Mouse (Mus musculus): Measurements from ENCODE around the gene Serpini2. TPM values are rescaled to one million over a fixed set of nuclear protein-coding genes. Genes with fewer than 3 reads are reported as not detected.

Serpini2 gene
- polyA plus RNA-seq, 1 experiment, result not detected

DNA sequence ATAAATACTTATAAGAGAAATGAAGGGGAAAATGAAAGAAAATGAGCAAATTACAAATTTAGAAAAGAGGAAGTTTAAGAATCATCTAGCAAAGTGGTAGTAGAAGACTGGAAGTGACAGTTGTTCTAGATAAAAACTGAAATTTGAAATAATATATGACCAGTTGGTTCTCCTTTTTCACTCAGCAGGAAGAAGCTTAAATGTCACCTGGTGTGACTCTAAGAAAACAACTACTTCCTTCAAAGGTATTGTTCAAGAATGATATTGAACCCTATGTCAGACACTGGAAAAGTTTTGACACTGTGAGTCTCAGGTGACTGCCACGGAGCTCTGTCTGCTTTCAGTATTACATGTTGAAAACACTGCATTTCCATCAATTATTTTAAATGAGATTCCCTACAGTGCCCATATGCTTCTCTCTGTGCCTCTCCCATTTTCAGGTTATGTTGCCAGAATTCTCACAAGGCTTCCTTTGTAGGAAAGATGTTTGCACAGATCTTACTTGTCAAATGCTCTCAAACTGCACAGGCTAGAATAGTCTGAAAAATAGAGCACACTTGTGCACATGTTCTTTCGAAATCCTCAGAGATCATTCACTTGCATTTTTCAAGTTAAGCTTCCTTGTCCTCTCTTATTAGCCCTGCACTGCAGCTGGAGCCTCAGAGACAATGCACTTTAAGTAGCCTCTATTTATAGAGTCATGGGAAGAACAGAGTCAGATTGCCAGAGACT lies 27.3 kb upstream of the Serpini2 start:
- Histone ChIP-seq H3K27me3 (ENCODE audit: control insufficient read depth, insufficient read depth, low read length) (no peaks in the 10 kb centered on the region), H3K27ac (ENCODE audit: insufficient read depth, low read depth, low read length) (no peak overlapping the region), H3K4me3 (ENCODE audit: low read depth, low read length) (no peak overlapping the region), H3K36me3 (ENCODE audit: control insufficient read depth, insufficient read depth, low read length) (no peaks in the 10 kb centered on the region), H3K4me1 (ENCODE audit: control insufficient read depth, insufficient read depth, insufficient read length, low read length) (no peaks in the 10 kb centered on the region)
- TF ChIP-seq POLR2A (IDR thresholded peaks at IDR 0.05; ENCODE audit: low read depth, low read length), result no peak
- TF ChIP-seq CTCF (IDR thresholded peaks at IDR 0.05; ENCODE audit: extremely low read depth, insufficient read length, insufficient replicate concordance, low read depth, low read length), result no peak
- WGBS, result 33% methylated on average over 2 of the region's 2 CpGs

GRCm38 (mm10) chr3:75293243-75293642 lies 23.4 kb upstream of the Serpini2 start:
- Histone ChIP-seq H3K36me3 (ENCODE audit: control insufficient read depth, insufficient read depth, low read length) (no peaks in the 10 kb centered on the region), H3K27me3 (ENCODE audit: control insufficient read depth, insufficient read depth, low read length) (no peaks in the 10 kb centered on the region), H3K4me1 (ENCODE audit: control insufficient read depth, insufficient read depth, insufficient read length, low read length) (no peaks in the 10 kb centered on the region), H3K27ac (ENCODE audit: insufficient read depth, low read depth, low read length) (no peak overlapping the region), H3K4me3 (ENCODE audit: low read depth, low read length) (no peak overlapping the region)
- 77% methylated on average over 2 of the region's 2 CpGs for WGBS
- no peak for TF ChIP-seq CTCF (IDR thresholded peaks at IDR 0.05; ENCODE audit: extremely low read depth, insufficient read length, insufficient replicate concordance, low read depth, low read length)
- TF ChIP-seq POLR2A (IDR thresholded peaks at IDR 0.05; ENCODE audit: low read depth, low read length), result no peak

- 74% methylated on average over 4 of the region's 4 CpGs for WGBS
- no peaks in the 10 kb centered on the region for H3K36me3 ChIP-seq (ENCODE audit: control insufficient read depth, insufficient read depth, low read length)
- no peaks in the 10 kb centered on the region for H3K4me1 ChIP-seq (ENCODE audit: control insufficient read depth, insufficient read depth, insufficient read length, low read length)
- H3K27me3 ChIP-seq (ENCODE audit: control insufficient read depth, insufficient read depth, low read length), result no peaks in the 10 kb centered on the region
- no peak for TF ChIP-seq POLR2A (IDR thresholded peaks at IDR 0.05; ENCODE audit: low read depth, low read length)
- TF ChIP-seq CTCF (IDR thresholded peaks at IDR 0.05; ENCODE audit: extremely low read depth, insufficient read length, insufficient replicate concordance, low read depth, low read length), result no peak
- no peak overlapping the region for H3K4me3 ChIP-seq (ENCODE audit: low read depth, low read length)
- H3K27ac ChIP-seq (ENCODE audit: insufficient read depth, low read depth, low read length), result no peak overlapping the region
These were observed 7.6 kb upstream of the Serpini2 start for GRCm38 (mm10) chr3:75277455-75277854.

- TF ChIP-seq POLR2A (IDR thresholded peaks at IDR 0.05; ENCODE audit: low read depth, low read length), result no peak
- no peak for TF ChIP-seq CTCF (IDR thresholded peaks at IDR 0.05; ENCODE audit: extremely low read depth, insufficient read length, insufficient replicate concordance, low read depth, low read length)
- Histone ChIP-seq H3K4me1 (ENCODE audit: control insufficient read depth, insufficient read depth, insufficient read length, low read length) (no peaks in the 10 kb centered on the region), H3K36me3 (ENCODE audit: control insufficient read depth, insufficient read depth, low read length) (no peaks in the 10 kb centered on the region), H3K4me3 (ENCODE audit: low read depth, low read length) (no peak overlapping the region), H3K27ac (ENCODE audit: insufficient read depth, low read depth, low read length) (no peak overlapping the region), H3K27me3 (ENCODE audit: control insufficient read depth, insufficient read depth, low read length) (no peaks in the 10 kb centered on the region)
- WGBS, result 79% methylated on average over 3 of the region's 3 CpGs
These were observed 6.6 kb upstream of the Serpini2 start for GRCm38 (mm10) chr3:75276522-75276921.

DNA sequence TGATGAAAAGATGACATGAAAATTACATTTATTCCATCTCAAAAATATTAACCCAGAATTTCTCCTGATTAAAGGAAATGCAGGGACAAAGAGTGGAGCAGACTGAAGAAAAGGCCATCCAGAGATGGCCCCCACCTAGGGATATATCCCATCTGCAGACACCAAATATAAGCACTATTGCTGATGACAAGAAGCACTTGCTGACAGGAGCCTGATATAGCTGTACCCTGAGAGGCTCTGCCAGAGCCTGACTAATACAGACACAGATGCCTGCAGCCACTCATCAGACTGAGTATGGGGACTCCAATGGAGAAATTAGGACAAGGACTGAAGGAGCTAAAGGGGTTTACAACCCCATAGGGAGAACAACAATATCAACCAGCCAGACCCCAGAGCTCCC lies 5.2 kb upstream of the Serpini2 start:
- TF ChIP-seq POLR2A (IDR thresholded peaks at IDR 0.05; ENCODE audit: low read depth, low read length) (no peak), CTCF (IDR thresholded peaks at IDR 0.05; ENCODE audit: extremely low read depth, insufficient read length, insufficient replicate concordance, low read depth, low read length) (no peak)
- H3K27ac ChIP-seq (ENCODE audit: insufficient read depth, low read depth, low read length), result no peak overlapping the region
- H3K4me3 ChIP-seq (ENCODE audit: low read depth, low read length), result no peak overlapping the region
- no peaks in the 10 kb centered on the region for H3K27me3 ChIP-seq (ENCODE audit: control insufficient read depth, insufficient read depth, low read length)
- H3K36me3 ChIP-seq (ENCODE audit: control insufficient read depth, insufficient read depth, low read length), result no peaks in the 10 kb centered on the region
- no peaks in the 10 kb centered on the region for H3K4me1 ChIP-seq (ENCODE audit: control insufficient read depth, insufficient read depth, insufficient read length, low read length)

- no peak overlapping the region for H3K4me3 ChIP-seq (ENCODE audit: low read depth, low read length)
- no peaks in the 10 kb centered on the region for H3K27me3 ChIP-seq (ENCODE audit: control insufficient read depth, insufficient read depth, low read length)
- no peaks in the 10 kb centered on the region for H3K4me1 ChIP-seq (ENCODE audit: control insufficient read depth, insufficient read depth, insufficient read length, low read length)
- H3K27ac ChIP-seq (ENCODE audit: insufficient read depth, low read depth, low read length), result no peak overlapping the region
- TF ChIP-seq POLR2A (IDR thresholded peaks at IDR 0.05; ENCODE audit: low read depth, low read length), result no peak
- TF ChIP-seq CTCF (IDR thresholded peaks at IDR 0.05; ENCODE audit: extremely low read depth, insufficient read length, insufficient replicate concordance, low read depth, low read length), result no peak
- H3K36me3 ChIP-seq (ENCODE audit: control insufficient read depth, insufficient read depth, low read length), result no peaks in the 10 kb centered on the region
These were observed 10.5 kb downstream of the Serpini2 start for GRCm38 (mm10) chr3:75259356-75259755.

- Histone ChIP-seq H3K36me3 (ENCODE audit: control insufficient read depth, insufficient read depth, low read length) (no peaks in the 10 kb centered on the region), H3K4me3 (ENCODE audit: low read depth, low read length) (no peak overlapping the region), H3K27ac (ENCODE audit: insufficient read depth, low read depth, low read length) (no peak overlapping the region), H3K27me3 (ENCODE audit: control insufficient read depth, insufficient read depth, low read length) (no peaks in the 10 kb centered on the region), H3K4me1 (ENCODE audit: control insufficient read depth, insufficient read depth, insufficient read length, low read length) (no peaks in the 10 kb centered on the region)
- no peak for TF ChIP-seq POLR2A (IDR thresholded peaks at IDR 0.05; ENCODE audit: low read depth, low read length)
- no peak for TF ChIP-seq CTCF (IDR thresholded peaks at IDR 0.05; ENCODE audit: extremely low read depth, insufficient read length, insufficient replicate concordance, low read depth, low read length)
- 62% methylated on average over 3 of the region's 3 CpGs for WGBS
These were observed 50.2 kb downstream of the Serpini2 start for GRCm38 (mm10) chr3:75219694-75220093.
